Mouse (Mus musculus): ENCODE data around the gene Bmf.

The Bmf gene

DNA sequence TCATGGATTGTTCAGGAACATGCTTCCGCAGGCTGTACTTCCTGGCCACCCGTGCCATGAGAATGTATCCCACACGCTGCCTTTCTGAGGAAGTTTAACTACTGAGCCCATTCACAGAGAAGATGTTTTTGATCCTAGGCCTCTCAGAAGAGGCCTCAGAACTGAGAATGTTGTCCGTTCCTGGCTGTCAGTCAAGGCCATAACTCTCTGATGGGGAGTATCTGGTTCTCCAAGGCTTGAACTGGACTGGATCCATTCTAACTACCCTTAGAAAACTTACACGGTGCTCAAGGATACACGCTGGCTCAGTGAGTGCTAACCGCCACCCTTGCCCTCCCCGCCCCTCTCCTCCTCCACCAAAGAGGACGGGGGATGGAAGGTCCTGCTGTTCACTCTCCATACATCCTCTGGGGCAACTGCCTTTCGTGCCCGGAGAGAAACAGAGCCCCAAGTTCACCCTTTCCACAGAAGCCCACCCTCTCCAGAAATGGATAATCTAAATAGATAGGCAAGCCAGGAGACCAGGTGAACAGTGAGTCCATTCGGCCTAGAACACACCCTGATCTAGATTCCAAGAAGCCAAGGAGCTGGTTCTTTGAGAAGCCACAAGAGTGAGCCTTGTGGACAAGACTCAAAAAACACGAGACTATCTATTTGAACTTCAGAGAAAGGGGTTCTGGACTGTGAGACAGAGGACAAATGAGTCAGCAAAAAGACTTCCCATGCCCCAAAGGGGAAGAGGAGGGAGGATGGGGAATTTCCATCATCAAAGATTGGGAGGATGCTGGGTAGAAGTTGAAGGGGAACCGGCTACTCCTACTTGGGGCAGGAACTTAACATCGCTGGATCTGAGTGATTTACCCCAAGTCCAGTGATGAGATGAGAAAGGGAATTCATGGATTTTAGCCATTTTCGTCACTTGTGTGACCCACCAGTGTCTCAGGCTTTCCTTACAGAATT lies 36.8 kb downstream of the Bmf start:
- DNase-seq (ENCODE audit: low spot score), result no peak

DNA sequence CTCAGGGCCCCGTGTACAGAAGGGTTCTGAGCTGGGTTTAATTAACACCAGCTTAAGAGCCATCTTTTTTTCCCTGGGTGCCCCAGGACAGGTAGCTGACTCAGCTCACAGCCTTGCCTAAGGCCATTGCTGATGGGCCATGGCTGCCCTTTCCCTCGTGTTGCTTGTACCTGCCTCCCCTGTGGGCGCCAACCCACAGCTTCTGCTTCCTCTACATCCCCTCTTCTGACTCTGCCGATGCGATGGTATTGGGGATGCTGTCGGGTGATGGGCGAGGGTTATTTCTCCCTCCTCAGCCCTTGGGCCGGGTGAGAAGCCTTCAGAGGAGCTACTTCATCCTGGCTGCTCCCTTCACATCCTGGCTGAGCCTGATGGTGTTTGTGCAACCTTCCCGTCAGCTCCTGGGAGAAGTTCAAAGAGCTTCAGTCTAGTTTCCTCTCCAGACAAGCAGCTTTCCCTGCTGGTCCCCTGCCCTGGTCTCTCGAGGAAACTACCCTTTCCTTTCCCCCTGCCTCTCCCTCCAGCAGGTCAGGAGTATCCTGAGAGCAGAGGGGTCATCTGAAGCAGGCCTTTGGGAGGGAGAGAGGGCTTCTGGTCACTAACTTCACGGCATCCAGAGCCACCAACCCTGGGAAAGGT lies 37.6 kb downstream of the Bmf start:
- DNase-seq (ENCODE audit: low spot score), result no peak

GRCm38 (mm10) chr2:118510447-118511310 lies 38.8 kb downstream of the Bmf start:
- peak; percentile 76 for DNase-seq (ENCODE audit: low spot score)

GRCm38 (mm10) chr2:118509688-118510446 lies 39.6 kb downstream of the Bmf start:
- DNase-seq (ENCODE audit: low spot score), result no peak

DNA sequence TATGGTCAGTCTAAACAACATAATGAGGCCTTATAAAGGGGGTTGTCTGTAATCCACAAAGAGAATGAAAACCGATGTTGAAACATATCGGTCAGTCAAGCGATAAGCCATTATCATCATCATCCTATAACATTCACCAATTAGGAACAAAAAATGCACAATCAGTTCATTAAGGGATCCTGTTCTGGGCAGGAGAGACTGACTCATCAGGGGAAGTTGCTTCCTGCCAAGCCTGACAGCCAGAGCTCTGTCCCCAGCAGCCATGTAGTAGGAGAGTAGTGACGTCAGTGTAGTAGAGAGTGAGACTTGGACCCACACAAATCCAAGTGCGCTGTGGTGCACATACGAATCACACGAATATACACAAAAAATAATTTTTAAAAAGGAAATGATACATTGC lies 42.4 kb downstream of the Bmf start:
- no peak for DNase-seq (ENCODE audit: low spot score)

DNA sequence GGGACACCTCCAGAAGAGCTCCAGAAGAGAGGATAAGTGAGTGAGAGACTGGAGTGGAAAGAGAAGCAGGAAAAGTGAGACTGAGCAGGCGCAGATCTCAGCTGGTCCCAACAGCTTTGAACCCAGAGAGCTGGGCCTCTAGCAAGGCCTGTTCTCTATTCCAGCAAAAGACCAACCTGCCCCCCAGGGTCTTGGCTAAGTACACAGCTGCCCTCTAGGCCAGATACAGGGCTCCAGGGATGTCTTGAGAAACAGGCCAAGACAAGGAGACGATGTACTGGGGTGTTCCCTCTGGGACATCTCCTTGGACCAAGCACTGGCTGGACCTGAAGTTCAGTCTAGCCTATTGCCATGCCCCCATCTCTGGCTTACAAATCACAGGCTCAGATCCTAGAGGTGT lies 49.3 kb downstream of the Bmf start:
- DNase-seq (ENCODE audit: low spot score), result no peak

GRCm38 (mm10) chr2:118499135-118499961 lies 50.1 kb downstream of the Bmf start:
- no peak for DNase-seq (ENCODE audit: low spot score)

DNA sequence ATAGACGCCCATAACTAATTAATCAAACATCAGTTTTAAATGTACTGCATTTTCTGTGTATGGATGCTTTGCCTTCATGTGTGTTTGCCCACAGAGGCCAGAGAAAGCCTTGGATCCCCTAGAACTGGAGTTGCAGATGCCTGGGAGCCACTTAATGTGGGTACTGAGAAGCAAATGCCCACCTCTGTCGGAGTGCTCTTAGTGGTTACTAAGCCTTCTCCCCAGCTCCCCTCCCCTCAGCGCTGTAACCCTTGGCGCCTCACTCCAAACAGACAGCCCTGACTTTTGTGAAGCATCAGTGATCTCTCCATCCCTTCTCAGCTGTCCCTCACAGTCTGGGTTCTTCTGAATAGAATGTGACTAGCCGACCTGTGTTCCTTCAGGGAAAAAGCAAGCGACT lies 51.0 kb downstream of the Bmf start:
- no peak for DNase-seq (ENCODE audit: low spot score)

GRCm38 (mm10) chr2:118497890-118498289 lies 51.6 kb downstream of the Bmf start:
- no peak for DNase-seq (ENCODE audit: low spot score)

DNA sequence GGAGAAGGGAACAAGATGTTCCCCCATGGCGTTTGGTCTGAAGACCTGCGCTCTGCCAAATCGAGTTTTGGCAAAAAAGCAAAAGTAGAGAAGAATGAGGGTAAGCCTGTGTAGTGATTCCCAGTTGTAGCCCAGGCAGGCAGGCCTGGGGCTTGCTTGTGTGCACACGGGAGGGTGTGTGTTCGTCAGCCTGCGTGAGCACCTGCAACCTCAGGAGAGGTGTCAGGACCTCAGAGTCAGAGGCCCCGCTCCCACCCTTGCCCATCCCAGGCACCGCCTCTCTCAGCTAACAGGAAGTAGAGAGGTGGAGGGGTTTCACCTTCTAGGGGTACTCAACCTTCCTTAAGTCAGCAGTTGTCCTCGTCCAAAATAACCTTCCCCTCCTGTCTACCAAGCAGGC lies 54.5 kb downstream of the Bmf start:
- no peak for DNase-seq (ENCODE audit: low spot score)

DNA sequence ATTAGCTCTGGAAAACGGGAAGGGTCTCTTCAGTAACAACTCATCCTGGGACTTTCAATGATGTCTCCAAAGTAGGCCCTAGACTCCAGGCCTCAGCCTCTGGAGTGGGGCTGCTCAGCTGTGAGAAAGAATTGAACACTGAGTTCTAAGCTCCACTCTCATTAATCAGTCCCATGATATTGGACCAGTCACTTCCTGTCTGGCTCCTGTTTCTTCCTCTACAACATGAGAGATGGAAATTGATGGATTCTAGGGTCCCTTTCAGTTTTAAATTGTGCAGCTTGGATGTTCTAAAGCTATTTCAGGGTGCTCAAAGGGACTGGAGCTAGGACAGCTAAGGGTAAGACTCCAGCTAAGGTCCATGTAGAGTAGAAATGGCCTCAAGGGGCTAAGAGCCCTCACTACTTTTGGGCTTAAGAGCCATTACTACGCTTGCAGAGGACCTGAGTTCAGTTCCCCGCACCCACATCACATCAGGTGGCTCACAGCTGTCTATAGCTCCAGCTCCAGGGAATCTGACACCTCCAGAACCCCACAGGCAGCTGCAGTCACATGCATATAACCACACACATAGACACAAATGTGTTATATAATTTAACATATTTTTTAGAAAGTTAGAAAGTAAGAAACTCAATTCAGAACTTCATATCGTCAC lies 57.6 kb downstream of the Bmf start:
- no peak for DNase-seq (ENCODE audit: low spot score)

GRCm38 (mm10) chr2:118491281-118491731 lies 58.2 kb downstream of the Bmf start:
- no peak for DNase-seq (ENCODE audit: low spot score)

- peak; percentile 44 for DNase-seq (ENCODE audit: low spot score)
Measured at GRCm38 (mm10) chr2:118490241-118491091, 59.0 kb downstream of the Bmf start.

DNA sequence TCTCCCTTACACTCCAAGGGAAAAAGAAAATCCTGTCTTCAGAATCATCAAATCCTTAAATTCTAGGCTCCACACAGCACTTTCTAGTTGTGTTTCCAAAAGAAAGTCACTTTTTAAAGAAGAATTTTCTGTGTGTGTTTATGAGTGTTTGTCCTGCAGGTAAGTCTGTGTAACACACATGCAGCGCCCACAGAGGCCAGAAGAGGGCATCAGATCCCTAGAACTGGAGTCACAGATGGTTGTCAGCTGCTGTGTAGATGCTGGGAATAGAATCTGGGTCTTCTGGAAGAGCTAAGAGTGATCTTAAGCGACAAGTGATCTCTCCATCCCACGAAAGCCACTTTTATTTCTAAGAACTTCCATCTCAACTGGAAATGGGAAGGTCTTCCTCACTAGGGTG lies 61.7 kb downstream of the Bmf start:
- no peak for DNase-seq (ENCODE audit: low spot score)

GRCm38 (mm10) chr2:118486933-118487332 lies 62.6 kb downstream of the Bmf start:
- DNase-seq (ENCODE audit: low spot score), result peak; percentile 85

GRCm38 (mm10) chr2:118485415-118485814 lies 64.1 kb downstream of the Bmf start:
- no peak for DNase-seq (ENCODE audit: low spot score)

DNA sequence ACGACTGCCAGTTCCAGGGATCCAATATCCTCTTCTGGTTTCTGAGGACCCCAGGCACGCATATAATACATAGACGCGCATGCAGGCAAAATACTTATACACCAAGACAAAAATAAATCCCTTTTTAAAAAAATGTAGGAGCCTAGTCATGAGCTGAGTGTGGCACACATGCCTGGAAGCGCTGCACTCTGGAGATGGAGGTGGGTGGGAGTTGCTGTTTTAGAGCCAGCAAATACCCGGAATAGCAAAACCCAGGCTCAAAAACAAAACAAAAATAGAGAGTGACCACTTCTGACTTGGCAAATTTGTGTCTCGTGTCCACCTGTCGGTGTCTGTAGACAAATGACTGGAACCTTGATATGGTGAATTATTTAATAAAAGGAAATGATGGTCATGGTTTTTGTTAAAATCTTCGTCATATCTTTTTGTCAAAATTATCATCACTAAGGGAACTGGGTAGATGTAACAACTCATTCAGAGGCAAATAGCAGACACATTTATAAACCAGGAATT lies 65.0 kb downstream of the Bmf start:
- no peak for DNase-seq (ENCODE audit: low spot score)

- no peak for DNase-seq (ENCODE audit: low spot score)
Measured at GRCm38 (mm10) chr2:118483032-118483431, 66.5 kb downstream of the Bmf start.

DNA sequence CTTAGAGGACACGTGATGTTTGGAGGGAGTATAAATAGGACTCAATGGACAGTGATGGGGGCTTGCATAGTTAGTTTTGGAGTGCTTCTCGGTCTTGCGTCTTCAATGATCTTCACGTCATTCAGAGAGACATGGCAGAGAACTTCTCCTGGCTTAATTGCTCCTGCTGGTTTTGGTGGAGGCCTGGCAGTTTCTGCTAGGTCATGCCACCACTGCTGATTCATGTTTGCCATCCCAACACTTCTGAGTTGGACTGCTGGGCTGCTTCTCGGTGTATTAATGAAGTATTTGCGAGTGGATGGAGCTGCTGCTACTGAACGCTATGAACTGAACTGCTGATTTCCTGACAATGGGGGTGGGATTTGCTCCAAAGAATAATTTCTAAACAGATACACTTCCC lies 68.6 kb downstream of the Bmf start:
- no peak for DNase-seq (ENCODE audit: low spot score)

Measured in embryo, embryonic 10 days (tissue).